Mouse (Mus musculus): Measurements from ENCODE around the gene Slc25a39. TPM values are rescaled to one million over a fixed set of nuclear protein-coding genes. Genes with fewer than 3 reads are reported as not detected.

Slc25a39 gene
- polyA plus RNA-seq, 1 experiment: 1,128 TPM

- Histone ChIP-seq H3K36me3 (ENCODE audit: control insufficient read depth, insufficient read depth, low read length) (no peaks in the 10 kb centered on the region), H3K27ac (ENCODE audit: insufficient read depth, low read depth, low read length) (peak overlapping the region; percentile 18), H3K4me1 (ENCODE audit: control insufficient read depth, insufficient read depth, low read length) (no peaks in the 10 kb centered on the region), H3K4me3 (ENCODE audit: insufficient read depth, low read depth, low read length) (peak overlapping the region; percentile 74), H3K27me3 (replicated peaks; ENCODE audit: control insufficient read depth, insufficient read depth, low read length) (peaks cover 2% of the 10 kb centered on the region)
- 2% methylated on average over 44 of the region's 49 CpGs for WGBS
- TF ChIP-seq POLR2A (IDR thresholded peaks at IDR 0.05; ENCODE audit: low read depth, low read length) (no peak), CTCF (conservative IDR thresholded peaks at IDR 0.05; ENCODE audit: insufficient read depth, insufficient read length, low read depth, low read length) (no peak)
- DNase-seq: no peak
Measured at GRCm38 (mm10) chr11:102446581-102447461, 39.1 kb upstream of the Slc25a39 start.

- Histone ChIP-seq H3K27ac (ENCODE audit: insufficient read depth, low read depth, low read length) (peak overlapping the region; percentile 18; the same call in 1 of the 2 replicates), H3K27me3 (replicated peaks; ENCODE audit: control insufficient read depth, insufficient read depth, low read length) (peaks cover 2% of the 10 kb centered on the region), H3K4me3 (ENCODE audit: insufficient read depth, low read depth, low read length) (peak overlapping the region; percentile 74; the same call in 1 of the 2 replicates), H3K4me1 (ENCODE audit: control insufficient read depth, insufficient read depth, low read length) (no peaks in the 10 kb centered on the region), H3K36me3 (ENCODE audit: control insufficient read depth, insufficient read depth, low read length) (no peaks in the 10 kb centered on the region)
- 19% methylated on average over 7 of the region's 7 CpGs for WGBS
- peak; percentile 46 for DNase-seq
- TF ChIP-seq CTCF (conservative IDR thresholded peaks at IDR 0.05; ENCODE audit: insufficient read depth, insufficient read length, low read depth, low read length) (no peak), POLR2A (IDR thresholded peaks at IDR 0.05; ENCODE audit: low read depth, low read length) (no peak)
Measured at GRCm38 (mm10) chr11:102445891-102446361, 38.2 kb upstream of the Slc25a39 start.

GRCm38 (mm10) chr11:102445264-102445890 lies 37.6 kb upstream of the Slc25a39 start:
- peaks cover 2% of the 10 kb centered on the region for H3K27me3 ChIP-seq (replicated peaks; ENCODE audit: control insufficient read depth, insufficient read depth, low read length)
- no peak overlapping the region for H3K27ac ChIP-seq (ENCODE audit: insufficient read depth, low read depth, low read length)
- H3K4me3 ChIP-seq (ENCODE audit: insufficient read depth, low read depth, low read length): no peak overlapping the region
- no peak for DNase-seq
- no peaks in the 10 kb centered on the region for H3K36me3 ChIP-seq (ENCODE audit: control insufficient read depth, insufficient read depth, low read length)
- TF ChIP-seq POLR2A (IDR thresholded peaks at IDR 0.05; ENCODE audit: low read depth, low read length) (no peak), CTCF (conservative IDR thresholded peaks at IDR 0.05; ENCODE audit: insufficient read depth, insufficient read length, low read depth, low read length) (no peak)
- WGBS: 32% methylated on average over 10 of the region's 10 CpGs
- H3K4me1 ChIP-seq (ENCODE audit: control insufficient read depth, insufficient read depth, low read length): no peaks in the 10 kb centered on the region

- TF ChIP-seq CTCF (conservative IDR thresholded peaks at IDR 0.05; ENCODE audit: insufficient read depth, insufficient read length, low read depth, low read length): no peak
- no peak for TF ChIP-seq POLR2A (IDR thresholded peaks at IDR 0.05; ENCODE audit: low read depth, low read length)
- H3K36me3 ChIP-seq (ENCODE audit: control insufficient read depth, insufficient read depth, low read length): no peaks in the 10 kb centered on the region
- 27% methylated on average over 6 of the region's 6 CpGs for WGBS
- no peak overlapping the region for H3K4me3 ChIP-seq (ENCODE audit: insufficient read depth, low read depth, low read length)
- H3K27me3 ChIP-seq (replicated peaks; ENCODE audit: control insufficient read depth, insufficient read depth, low read length): peaks cover 2% of the 10 kb centered on the region
- H3K27ac ChIP-seq (ENCODE audit: insufficient read depth, low read depth, low read length): no peak overlapping the region
- H3K4me1 ChIP-seq (ENCODE audit: control insufficient read depth, insufficient read depth, low read length): no peaks in the 10 kb centered on the region
- DNase-seq: no peak
Measured at GRCm38 (mm10) chr11:102444781-102445180, 37.0 kb upstream of the Slc25a39 start.

GRCm38 (mm10) chr11:102444321-102444720 lies 36.6 kb upstream of the Slc25a39 start:
- no peak overlapping the region for H3K4me3 ChIP-seq (ENCODE audit: insufficient read depth, low read depth, low read length)
- no peaks in the 10 kb centered on the region for H3K36me3 ChIP-seq (ENCODE audit: control insufficient read depth, insufficient read depth, low read length)
- 79% methylated on average over 3 of the region's 3 CpGs for WGBS
- no peak overlapping the region for H3K27ac ChIP-seq (ENCODE audit: insufficient read depth, low read depth, low read length)
- TF ChIP-seq POLR2A (IDR thresholded peaks at IDR 0.05; ENCODE audit: low read depth, low read length) (no peak), CTCF (conservative IDR thresholded peaks at IDR 0.05; ENCODE audit: insufficient read depth, insufficient read length, low read depth, low read length) (no peak)
- no peaks in the 10 kb centered on the region for H3K4me1 ChIP-seq (ENCODE audit: control insufficient read depth, insufficient read depth, low read length)
- no peak for DNase-seq
- H3K27me3 ChIP-seq (replicated peaks; ENCODE audit: control insufficient read depth, insufficient read depth, low read length): peaks cover 2% of the 10 kb centered on the region

GRCm38 (mm10) chr11:102443740-102444139 lies 36.0 kb upstream of the Slc25a39 start:
- Histone ChIP-seq H3K27ac (ENCODE audit: insufficient read depth, low read depth, low read length) (no peak overlapping the region), H3K36me3 (ENCODE audit: control insufficient read depth, insufficient read depth, low read length) (no peaks in the 10 kb centered on the region), H3K27me3 (replicated peaks; ENCODE audit: control insufficient read depth, insufficient read depth, low read length) (peaks cover 2% of the 10 kb centered on the region), H3K4me3 (ENCODE audit: insufficient read depth, low read depth, low read length) (no peak overlapping the region), H3K4me1 (ENCODE audit: control insufficient read depth, insufficient read depth, low read length) (no peaks in the 10 kb centered on the region)
- no peak for DNase-seq
- 72% methylated on average over 12 of the region's 12 CpGs for WGBS
- no peak for TF ChIP-seq CTCF (conservative IDR thresholded peaks at IDR 0.05; ENCODE audit: insufficient read depth, insufficient read length, low read depth, low read length)
- TF ChIP-seq POLR2A (IDR thresholded peaks at IDR 0.05; ENCODE audit: low read depth, low read length): no peak

- no peak overlapping the region for H3K27ac ChIP-seq (ENCODE audit: insufficient read depth, low read depth, low read length)
- H3K36me3 ChIP-seq (ENCODE audit: control insufficient read depth, insufficient read depth, low read length): no peaks in the 10 kb centered on the region
- H3K4me3 ChIP-seq (ENCODE audit: insufficient read depth, low read depth, low read length): no peak overlapping the region
- H3K4me1 ChIP-seq (ENCODE audit: control insufficient read depth, insufficient read depth, low read length): no peaks in the 10 kb centered on the region
- 82% methylated on average over 6 of the region's 6 CpGs for WGBS
- no peaks in the 10 kb centered on the region; the same call in none of the 2 replicates for H3K27me3 ChIP-seq (replicated peaks; ENCODE audit: control insufficient read depth, insufficient read depth, low read length)
- TF ChIP-seq CTCF (conservative IDR thresholded peaks at IDR 0.05; ENCODE audit: insufficient read depth, insufficient read length, low read depth, low read length) (no peak), POLR2A (IDR thresholded peaks at IDR 0.05; ENCODE audit: low read depth, low read length) (no peak)
- DNase-seq: no peak
Measured at GRCm38 (mm10) chr11:102442089-102442488, 34.3 kb upstream of the Slc25a39 start.

All from kidney, adult 2 months (tissue).